Mouse (Mus musculus): ENCODE measurements around the gene Lmf2. TPM values are rescaled to one million over a fixed set of nuclear protein-coding genes. Genes with fewer than 3 reads are reported as not detected.

The Lmf2 gene
- 9.0 and 10.3 TPM in 2 replicates for polyA plus RNA-seq (2021; fragmentation: Nextera tagmentation)
- long read RNA-seq, experiment 1, transcript Lmf2-201 (14 exons, 2,906 nt), result major isoform, 9 of 14 reads
- long read RNA-seq, experiment 1, partial matches to known transcripts, result 1 of 14 reads
- long read RNA-seq, experiment 1, other reads (novel, unspliced or antisense), result 4 of 14 reads
- long read RNA-seq, experiment 2, transcript Lmf2-201 (14 exons, 2,906 nt), result major isoform, 37 of 67 reads
- long read RNA-seq, experiment 2, partial matches to known transcripts, result 21 of 67 reads
- long read RNA-seq, experiment 2, other reads (novel, unspliced or antisense), result 8 of 67 reads

GRCm38 (mm10) chr15:89355241-89356187 lies at the start of gene Lmf2, which contains the start of gene Ncaph2:
Gene Lmf2 (minus strand): TSS chr15:89355659.
Gene Ncaph2 (plus strand): TSS chr15:89355719.

GRCm38 (mm10) chr15:89384617-89385016 lies 29.2 kb upstream of the Lmf2 start, which contains the start of gene Klhdc7b:
Gene Klhdc7b (plus strand): TSS chr15:89384917.

GRCm38 (mm10) chr15:89378831-89379401 lies 23.5 kb upstream of the Lmf2 start, which contains the start of gene Odf3b:
Gene Odf3b (minus strand): TSS chr15:89379282.

GRCm38 (mm10) chr15:89376957-89377356 lies 21.5 kb upstream of the Lmf2 start, which contains the start of gene Tymp:
Gene Tymp (minus strand): TSS chr15:89377039.

GRCm38 (mm10) chr15:89373762-89374248 lies 18.3 kb upstream of the Lmf2 start, which contains the start of gene Sco2:
Gene Sco2 (minus strand): TSS chr15:89373846.

GRCm38 (mm10) chr15:89334271-89334670 lies 21.2 kb downstream of the Lmf2 start, which contains the start of gene Miox:
Gene Miox (plus strand): TSS chr15:89334398.

GRCm38 (mm10) chr15:89322670-89323522 lies 32.6 kb downstream of the Lmf2 start, which contains the start of gene Adm2:
Gene Adm2 (plus strand): TSS chr15:89322720.

GRCm38 (mm10) chr15:89315190-89315731 lies 40.2 kb downstream of the Lmf2 start, which contains the start of gene Sbf1:
Gene Sbf1 (minus strand): TSS chr15:89315311.

Small RNA genes within 50 kb of the gene (microRNA-seq; reads per million reads assigned to microRNA genes)
- gene Mir6959, result 7.7 reads per million, percentile 27 among the genes with 10 or more reads in this experiment

Other genes with a start within 250 kb of the Lmf2 start
- 2.8 and 2.9 TPM in 2 replicates for gene Tubgcp6, start 232.5 kb downstream of the Lmf2 start, polyA plus RNA-seq (2021; fragmentation: Nextera tagmentation)
- gene Hdac10, start 227.0 kb downstream of the Lmf2 start, polyA plus RNA-seq (2021; fragmentation: Nextera tagmentation), result 4.4 and 4.5 TPM in 2 replicates
- 2.2 and 2.5 TPM in 2 replicates for gene Mapk12, start 215.0 kb downstream of the Lmf2 start, polyA plus RNA-seq (2021; fragmentation: Nextera tagmentation)
- gene Mapk11, start 206.0 kb downstream of the Lmf2 start, polyA plus RNA-seq (2021; fragmentation: Nextera tagmentation), result 7.8 and 10.5 TPM in 2 replicates
- gene Plxnb2, start 174.9 kb downstream of the Lmf2 start, polyA plus RNA-seq (2021; fragmentation: Nextera tagmentation), result 17.0 and 24.8 TPM in 2 replicates
- 11.3 and 11.9 TPM in 2 replicates for gene Dennd6b, start 159.2 kb downstream of the Lmf2 start, polyA plus RNA-seq (2021; fragmentation: Nextera tagmentation)
- 91.7 and 92.3 TPM in 2 replicates for gene Ppp6r2, start 144.1 kb downstream of the Lmf2 start, polyA plus RNA-seq (2021; fragmentation: Nextera tagmentation)
- gene Sbf1, start 40.3 kb downstream of the Lmf2 start, polyA plus RNA-seq (2021; fragmentation: Nextera tagmentation), result 100 and 139 TPM in 2 replicates
- not detected in 2 replicates for gene Adm2, start 32.9 kb downstream of the Lmf2 start, polyA plus RNA-seq (2021; fragmentation: Nextera tagmentation)
- gene Miox, start 21.3 kb downstream of the Lmf2 start, polyA plus RNA-seq (2021; fragmentation: Nextera tagmentation), result not detected in 2 replicates
- 68.4 and 73.8 TPM in 2 replicates for gene Ncaph2, start 60 bp upstream of the Lmf2 start, polyA plus RNA-seq (2021; fragmentation: Nextera tagmentation)
- 53.7 and 59.4 TPM in 2 replicates for gene Sco2, start 18.2 kb upstream of the Lmf2 start, polyA plus RNA-seq (2021; fragmentation: Nextera tagmentation)
- gene Tymp, start 21.4 kb upstream of the Lmf2 start, polyA plus RNA-seq (2021; fragmentation: Nextera tagmentation), result 5.7 and 7.5 TPM in 2 replicates
- 4.6 and 7.3 TPM in 2 replicates for gene Odf3b, start 23.6 kb upstream of the Lmf2 start, polyA plus RNA-seq (2021; fragmentation: Nextera tagmentation)
- 0.18 and 0.36 TPM in 2 replicates for gene Klhdc7b, start 29.3 kb upstream of the Lmf2 start, polyA plus RNA-seq (2021; fragmentation: Nextera tagmentation)
- not detected in 2 replicates for gene Syce3, start 54.8 kb upstream of the Lmf2 start, polyA plus RNA-seq (2021; fragmentation: Nextera tagmentation)
- 0.16 and 0.46 TPM in 2 replicates for gene Cpt1b, start 70.2 kb upstream of the Lmf2 start, polyA plus RNA-seq (2021; fragmentation: Nextera tagmentation)
- gene C730034F03Rik, start 73.9 kb upstream of the Lmf2 start, polyA plus RNA-seq (2021; fragmentation: Nextera tagmentation), result 2.9 and 3.1 TPM in 2 replicates
- gene Gm44502, start 74.0 kb upstream of the Lmf2 start, polyA plus RNA-seq (2021; fragmentation: Nextera tagmentation), result not detected in 2 replicates
- 26.6 and 31.1 TPM in 2 replicates for gene Chkb, start 74.2 kb upstream of the Lmf2 start, polyA plus RNA-seq (2021; fragmentation: Nextera tagmentation)
- gene Mapk8ip2, start 98.3 kb upstream of the Lmf2 start, polyA plus RNA-seq (2021; fragmentation: Nextera tagmentation), result 48.0 and 53.4 TPM in 2 replicates
- 20.7 and 22.6 TPM in 2 replicates for gene Arsa, start 121.8 kb upstream of the Lmf2 start, polyA plus RNA-seq (2021; fragmentation: Nextera tagmentation)
- gene Shank3, start 144.0 kb upstream of the Lmf2 start, polyA plus RNA-seq (2021; fragmentation: Nextera tagmentation), result 3.9 and 5.5 TPM in 2 replicates
- gene Acr, start 212.7 kb upstream of the Lmf2 start, polyA plus RNA-seq (2021; fragmentation: Nextera tagmentation), result 0.19 TPM in 1 of 2 replicates, not detected in the other
- 16.6 and 19.0 TPM in 2 replicates for gene Rabl2, start 236.3 kb upstream of the Lmf2 start, polyA plus RNA-seq (2021; fragmentation: Nextera tagmentation)

All from layer of hippocampus, adult 6 months (tissue).